Mouse (Mus musculus): ENCODE measurements around the gene Copa.

DNA sequence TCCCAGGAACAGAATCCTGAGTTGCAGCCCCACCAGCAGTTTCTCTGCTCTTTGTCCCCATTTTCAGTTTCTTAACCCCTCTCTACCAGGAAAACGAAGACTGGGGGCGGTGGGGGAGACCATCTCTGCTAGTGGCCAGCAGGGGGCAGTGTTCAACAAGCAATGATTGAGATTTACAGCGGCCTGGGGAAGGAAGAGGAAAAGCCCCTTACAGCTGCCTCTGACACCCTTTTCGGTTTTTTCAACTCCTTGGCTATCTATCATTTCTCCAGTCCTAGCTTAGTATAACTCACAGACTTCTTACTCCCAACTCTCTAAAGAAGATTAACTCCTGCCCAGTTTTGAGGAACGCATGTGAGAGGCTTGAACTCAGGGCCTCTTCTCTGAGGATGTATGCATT is 35.4 kb upstream of the Copa start:
- peak; percentile 89 for TF ChIP-seq CTCF (IDR thresholded peaks at IDR 0.05; ENCODE audit: low read depth)
- no peak for TF ChIP-seq EP300 (IDR thresholded peaks at IDR 0.05; ENCODE audit: low read depth)

All from liver, postnatal 0 days (tissue).